Mouse (Mus musculus) embryonic fibroblast, embryonic 13.5 days (primary cell): ENCODE data around the gene Clmp.

Experiments used
- CTCF ChIP-seq: IDR thresholded peaks from 2 replicates; pipeline ENCODE4 v1.5.1; 2011; ENCODE audit warnings: mild to moderate bottlenecking, control low read depth, low read length, moderate library complexity, borderline replicate concordance; ENCODE audit not compliant: insufficient read depth
- POLR2A ChIP-seq: IDR thresholded peaks from 2 replicates; pipeline ENCODE4 v1.6.1; 2011; ENCODE audit warnings: low read depth, mild to moderate bottlenecking, control low read depth, low read length, moderate library complexity

- TF ChIP-seq CTCF (no peak), POLR2A (no peak)
Observed at GRCm38 (mm10) chr9:40798247-40798960, 112.6 kb downstream of the Clmp start.
